Mouse (Mus musculus): ENCODE data around the gene Gfpt2.

DNA sequence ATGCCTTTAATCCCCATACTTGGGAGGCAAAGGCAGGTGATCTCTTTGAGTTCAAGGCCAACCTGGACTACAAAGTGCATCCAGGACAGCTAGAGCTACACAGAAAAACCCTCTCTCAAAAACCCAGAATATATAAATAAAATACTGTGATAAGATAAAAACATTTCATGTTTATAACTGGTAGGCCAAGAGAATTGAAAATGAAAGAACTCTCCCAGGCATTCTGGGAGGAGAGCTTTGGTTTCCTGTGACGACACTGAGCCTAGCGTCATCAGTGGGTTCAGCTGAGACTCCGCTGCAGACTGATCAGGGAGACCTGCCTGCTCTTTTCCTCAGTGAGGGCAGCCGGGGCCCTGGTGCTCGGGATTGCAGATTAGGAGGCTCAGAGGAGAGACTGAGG is 61.2 kb downstream of the Gfpt2 start:
- TF ChIP-seq POLR2A (IDR thresholded peaks at IDR 0.05; ENCODE audit: control insufficient read depth, extremely low read depth, insufficient read depth, low read length, poor library complexity), result no peak
- no peak for TF ChIP-seq CTCF (IDR thresholded peaks at IDR 0.05; ENCODE audit: borderline replicate concordance, control insufficient read depth, extremely low read depth, insufficient read depth, low read length, poor library complexity)
